Mouse (Mus musculus) WW6 (cell line): ENCODE results near the gene Esp4.
"Not testable (repeated sequence)": the region's sequence is repeated elsewhere in the genome, so short reads cannot be mapped to it uniquely, and the experiment has no call there.

Experiments
- DNase-seq: peaks from one replicate; pipeline ENCODE4 v3.0.0-alpha.2; 2013; ENCODE audit warnings: low read depth, low spot score

The Esp4 gene

DNA sequence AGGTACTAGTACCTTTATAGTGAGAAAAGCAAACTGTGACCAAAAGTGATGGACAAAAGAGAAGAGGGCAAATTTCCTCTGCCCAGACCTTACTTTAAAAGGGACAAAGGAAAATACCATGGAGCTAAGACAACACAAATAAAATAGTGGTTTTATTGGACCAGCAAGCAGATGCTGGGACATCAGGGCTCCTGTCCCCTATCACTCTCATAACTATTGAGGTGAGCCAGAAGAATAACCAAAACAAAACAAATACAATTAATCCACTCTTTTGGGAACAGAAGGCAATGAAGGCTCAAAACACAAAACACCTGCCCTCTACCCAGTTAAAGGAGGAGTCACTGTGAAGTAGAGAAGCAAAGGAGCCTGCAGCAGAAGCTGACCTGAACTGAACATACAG, at the start of gene Esp4:
Gene Esp4, plus strand, starts transcription at position 301 of the 400 bp plus-strand sequence.
- no peak for DNase-seq

DNA sequence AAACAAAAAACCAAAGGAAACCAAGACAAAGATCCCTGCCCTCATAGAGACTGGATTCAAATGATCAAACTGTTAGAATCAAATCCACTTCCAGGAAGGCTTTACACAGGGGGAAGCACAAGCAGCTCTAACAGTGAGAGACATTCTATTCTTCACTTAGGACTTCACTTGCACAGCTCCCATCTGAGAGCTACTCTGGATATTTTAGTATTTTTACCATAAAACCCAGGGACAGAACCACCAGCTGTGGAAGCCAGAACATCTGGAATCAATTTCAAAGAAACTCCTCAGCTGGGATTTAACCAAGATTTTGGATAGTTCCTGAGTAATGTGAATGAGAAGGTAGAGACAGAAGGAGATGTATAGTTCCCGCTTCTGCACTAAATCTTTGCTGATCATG, 44.9 kb upstream of the Esp4 start:
- DNase-seq, result no peak

DNA sequence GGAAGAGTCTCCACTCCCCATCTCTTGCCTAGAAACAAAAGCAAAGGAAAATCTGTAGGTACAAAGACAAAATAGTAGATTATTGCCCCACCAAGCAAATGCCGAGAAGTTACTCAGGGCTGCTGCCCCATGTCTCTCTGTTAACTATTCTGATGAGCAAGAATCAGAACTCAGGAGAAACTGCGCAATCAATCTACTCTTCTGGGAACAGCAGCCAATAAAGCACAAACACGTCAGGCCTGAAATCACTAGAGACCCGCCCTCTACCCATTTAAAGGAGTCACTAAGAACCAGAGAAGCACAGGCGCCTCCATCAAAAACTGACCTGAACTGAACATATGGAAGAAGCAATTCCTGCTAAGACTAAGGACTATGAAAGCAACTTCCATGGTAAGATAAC, 37.2 kb upstream of the Esp4 start, which contains the start of gene Esp6:
Gene Esp6, plus strand, starts transcription at position 301 of the 400 bp plus-strand sequence.
- DNase-seq, result no peak

DNA sequence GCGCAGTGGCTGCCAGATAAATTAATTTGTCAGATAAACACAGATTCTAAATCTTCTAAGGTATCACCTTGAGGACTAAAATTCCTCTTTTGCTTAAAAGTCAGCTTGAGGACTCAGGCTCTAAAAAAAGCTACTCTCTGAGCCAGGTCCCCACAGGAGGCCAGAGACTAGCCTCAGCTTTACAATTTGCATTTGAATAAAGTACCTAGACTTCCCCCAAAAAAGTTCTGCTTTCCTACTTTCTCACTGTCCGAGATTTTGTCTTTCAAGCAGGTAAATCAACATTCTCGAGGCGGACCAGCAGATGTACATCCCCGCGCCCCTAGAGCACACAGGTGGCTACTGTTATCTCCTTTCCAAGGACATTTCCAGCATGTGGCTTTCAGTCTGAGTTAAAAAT, 14.5 kb upstream of the Esp4 start:
- not testable (repeated sequence) for DNase-seq

DNA sequence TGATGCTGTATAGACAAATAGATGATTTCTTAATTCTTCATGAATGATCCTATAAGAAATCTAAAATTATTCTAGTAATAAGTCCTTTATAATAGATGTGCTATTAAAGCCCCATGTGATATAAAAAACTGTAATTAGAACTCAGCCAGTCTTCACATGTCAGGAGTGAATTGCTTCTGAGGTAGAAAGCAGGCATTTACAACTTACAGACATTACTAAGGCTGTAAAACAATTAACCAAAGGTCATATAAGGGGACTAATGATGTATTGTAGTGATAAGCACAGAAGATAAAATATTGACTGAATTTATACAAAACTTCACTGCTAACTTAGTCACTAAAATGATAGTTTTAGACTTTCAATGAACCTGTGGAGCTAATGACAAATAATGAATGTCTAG, 7.1 kb upstream of the Esp4 start:
- no peak for DNase-seq

DNA sequence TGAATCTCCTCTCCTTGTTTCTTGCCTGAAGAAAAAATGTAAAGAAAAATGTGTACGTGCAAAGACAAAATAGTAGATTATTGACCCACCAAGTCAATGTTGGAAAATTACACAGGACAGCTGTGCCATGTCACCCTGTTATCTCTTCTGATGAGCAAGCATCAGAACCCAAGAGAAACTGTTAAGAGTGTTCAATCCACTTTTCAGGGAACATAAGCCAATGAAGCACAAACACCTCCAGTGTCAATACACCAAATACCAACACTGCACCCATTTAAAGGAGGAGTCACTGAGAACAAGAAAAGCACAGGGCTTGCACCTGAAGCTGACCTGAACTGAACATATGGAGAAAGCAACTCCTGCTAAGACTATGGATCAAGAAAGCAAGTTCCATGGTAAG, 33.4 kb downstream of the Esp4 start, which contains the start of gene Esp3:
Gene Esp3, plus strand, starts transcription at position 301 of the 400 bp plus-strand sequence.
- not testable (repeated sequence) for DNase-seq
